Mouse (Mus musculus) kidney, adult 2 months (tissue): ENCODE measurements at regions not wholly inside any gene's neighbourhood (a gene's known extent, or its start where the extent isn't known, plus 50 kb on each side); places are given as distances from the start of the nearest gene placed in this dataset.

Source experiments
- DNase-seq: peaks from one replicate; pipeline ENCODE4 v3.0.0; 2021
- H3K27ac ChIP-seq: fragments of 200-500 bp; 2 replicates; pipeline ENCODE4 v1.5.1; 2012; ENCODE audit warnings: low read depth, low read length, control low read depth, inconsistent platforms; ENCODE audit not compliant: insufficient read depth
- H3K27me3 ChIP-seq: fragments of 200-500 bp; replicated peaks from 2 replicates; pipeline ENCODE4 v1.6.1; 2012; ENCODE audit warnings: mild to moderate bottlenecking, moderate library complexity, low read length, inconsistent platforms; ENCODE audit not compliant: control insufficient read depth, insufficient read depth
- H3K36me3 ChIP-seq: fragments of 200-500 bp; 2 replicates; pipeline ENCODE4 v1.6.1; 2012; ENCODE audit warnings: mild to moderate bottlenecking, moderate library complexity, low read length, inconsistent platforms; ENCODE audit not compliant: control insufficient read depth, insufficient read depth
- H3K4me1 ChIP-seq: fragments of 200-500 bp; 2 replicates; pipeline ENCODE4 v1.6.1; 2011; ENCODE audit warnings: low read length; ENCODE audit not compliant: control insufficient read depth, insufficient read depth
- H3K4me3 ChIP-seq: fragments of 200-500 bp; 2 replicates; pipeline ENCODE4 v1.5.1; 2011; ENCODE audit warnings: mild to moderate bottlenecking, low read depth, low read length, control low read depth; ENCODE audit not compliant: insufficient read depth
- CTCF ChIP-seq: fragments of 200-500 bp; conservative IDR thresholded peaks from 2 replicates; pipeline ENCODE4 v1.5.1; 2011; ENCODE audit warnings: low read depth, mild to moderate bottlenecking, control low read depth, low read length, moderate library complexity, mixed read lengths; ENCODE audit not compliant: insufficient read depth, insufficient read length
- POLR2A ChIP-seq: fragments of 200-500 bp; IDR thresholded peaks from one replicate; pipeline ENCODE4 v1.6.1; 2011; ENCODE audit warnings: low read depth, low read length, control low read depth
- WGBS: fragments of 180-500 bp; shearing (Covaris S2); methylation state at CpG from one replicate; pipeline ENCODE4 v1.1.7; 2018; 5-methylcytosine and 5-hydroxymethylcytosine counted together

GRCm38 (mm10) chr10:119395048-119395447 is 58.6 kb upstream of the Grip1 start:
- Histone ChIP-seq H3K27ac (no peak overlapping the region), H3K4me1 (no peaks in the 10 kb centered on the region), H3K36me3 (no peaks in the 10 kb centered on the region), H3K27me3 (no peaks in the 10 kb centered on the region; the same call in 1 of the 2 replicates), H3K4me3 (no peak overlapping the region)
- DNase-seq: no peak
- TF ChIP-seq CTCF (no peak), POLR2A (no peak)
- WGBS: 61% methylated on average over 5 of the region's 5 CpGs

DNA sequence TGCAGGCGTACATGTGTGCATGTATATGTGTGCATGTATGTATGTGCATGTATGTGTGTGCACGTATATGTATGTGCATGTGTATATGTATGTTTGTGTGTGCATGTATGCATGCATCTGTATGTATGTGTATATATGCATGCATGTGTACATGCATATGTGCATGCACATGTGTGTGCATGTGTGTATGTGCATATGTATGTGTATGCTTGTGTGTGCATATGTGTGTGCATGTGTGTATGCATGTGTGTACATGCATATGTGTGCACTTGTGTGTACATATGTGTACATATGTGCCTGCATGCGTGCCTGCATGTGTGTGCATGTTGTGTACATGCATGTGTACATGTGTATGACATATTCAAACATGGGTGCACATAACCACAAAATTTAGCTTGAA is 65.7 kb upstream of the Grip1 start:
- H3K4me1 ChIP-seq: no peaks in the 10 kb centered on the region
- no peak for TF ChIP-seq CTCF
- no peak for TF ChIP-seq POLR2A
- DNase-seq: no peak
- 92% methylated on average over 3 of the region's 3 CpGs for WGBS
- no peak overlapping the region for H3K27ac ChIP-seq
- H3K36me3 ChIP-seq: no peaks in the 10 kb centered on the region
- H3K27me3 ChIP-seq: no peaks in the 10 kb centered on the region; the same call in 1 of the 2 replicates
- H3K4me3 ChIP-seq: no peak overlapping the region

- no peak overlapping the region for H3K27ac ChIP-seq
- no peaks in the 10 kb centered on the region for H3K4me1 ChIP-seq
- H3K36me3 ChIP-seq: no peaks in the 10 kb centered on the region
- no peak overlapping the region for H3K4me3 ChIP-seq
- DNase-seq: no peak
- H3K27me3 ChIP-seq: no peaks in the 10 kb centered on the region
- no peak for TF ChIP-seq POLR2A
- no peak for TF ChIP-seq CTCF
- 89% methylated on average over 11 of the region's 11 CpGs for WGBS
Observed at GRCm38 (mm10) chr10:119382257-119382656, 71.4 kb upstream of the Grip1 start.

- TF ChIP-seq CTCF: no peak
- no peak for TF ChIP-seq POLR2A
- H3K27ac ChIP-seq: no peak overlapping the region
- 44% methylated on average over 5 of the region's 5 CpGs for WGBS
- no peaks in the 10 kb centered on the region for H3K27me3 ChIP-seq
- H3K4me3 ChIP-seq: no peak overlapping the region
- no peaks in the 10 kb centered on the region for H3K36me3 ChIP-seq
- no peaks in the 10 kb centered on the region for H3K4me1 ChIP-seq
- peak; percentile 51 for DNase-seq
Observed at GRCm38 (mm10) chr10:119368566-119368965, 85.1 kb upstream of the Grip1 start.

- 38% methylated on average over 3 of the region's 3 CpGs for WGBS
- peak; percentile 42 for DNase-seq
Observed at GRCm38 (mm10) chr10:119363616-119364015, 90.0 kb upstream of the Grip1 start.

GRCm38 (mm10) chr10:119358730-119359292 is 94.8 kb upstream of the Grip1 start:
- H3K27me3 ChIP-seq: no peaks in the 10 kb centered on the region
- H3K4me1 ChIP-seq: no peaks in the 10 kb centered on the region
- 57% methylated on average over 7 of the region's 7 CpGs for WGBS
- no peaks in the 10 kb centered on the region for H3K36me3 ChIP-seq
- DNase-seq: no peak
- no peak overlapping the region for H3K4me3 ChIP-seq
- no peak overlapping the region for H3K27ac ChIP-seq
- TF ChIP-seq CTCF (no peak), POLR2A (no peak)

More at GRCm38 (mm10) chr10:119363616-119364015, 90.0 kb upstream of the Grip1 start:
- Histone ChIP-seq H3K4me1 (no peaks in the 10 kb centered on the region), H3K27me3 (no peaks in the 10 kb centered on the region), H3K4me3 (no peak overlapping the region), H3K27ac (no peak overlapping the region), H3K36me3 (no peaks in the 10 kb centered on the region)
- TF ChIP-seq CTCF (no peak), POLR2A (no peak)

- TF ChIP-seq POLR2A (no peak), CTCF (no peak)
- H3K4me1 ChIP-seq: no peaks in the 10 kb centered on the region
Observed at GRCm38 (mm10) chr10:119342317-119343114, 102.7 kb upstream of the Cand1 start.

More at GRCm38 (mm10) chr10:119342317-119343114, 102.7 kb upstream of the Cand1 start:
- H3K36me3 ChIP-seq: no peaks in the 10 kb centered on the region
- H3K4me3 ChIP-seq: no peak overlapping the region
- no peaks in the 10 kb centered on the region for H3K27me3 ChIP-seq
- DNase-seq: no peak
- WGBS: 82% methylated on average over 13 of the region's 13 CpGs
- H3K27ac ChIP-seq: no peak overlapping the region
